Comparison of ENCODE assay signal across 15 mouse cellular contexts in the genomic region with DNA sequence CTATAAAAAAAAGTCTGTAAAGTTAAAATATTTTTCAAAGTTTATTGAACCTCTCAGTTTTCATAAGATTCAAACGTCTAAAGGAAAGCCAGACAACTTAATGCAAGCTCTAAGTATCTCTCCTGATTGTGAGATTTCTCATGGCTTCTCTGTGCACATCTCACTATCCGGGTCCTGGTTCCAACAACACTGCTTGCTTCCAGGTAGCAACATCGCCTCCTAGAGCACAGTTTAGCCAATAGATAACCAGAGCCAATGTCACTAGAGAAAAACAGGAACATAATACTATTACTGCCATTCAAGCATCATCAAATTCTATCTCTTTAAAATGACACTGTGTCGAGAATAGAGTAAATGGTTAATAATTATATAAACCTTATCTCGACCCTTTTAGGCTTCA.
A peak's percentile ranks its signal among the peaks of the same experiment; 100 is the strongest.
DNase-seq lines count a peak whose midpoint lies in the region; ATAC-seq and TF ChIP-seq lines count a peak whose summit lies in the region.
"Had no signal": no experiment of that assay in that cellular context is flagged by ENCODE, and none has a peak within 500 bp of the region (broad histone marks: within the 10 kb centered on the region; RNA-seq: fewer than 3 reads in every experiment).

No protein-coding gene starts in this region.

- TF ChIP-seq CTCF in forebrain, postnatal 0 days (IDR thresholded peaks at IDR 0.05; ENCODE audit: low read depth): peak; percentile 60
- peak; percentile 30; the same call in 1 of the 2 replicates for TF ChIP-seq CTCF in lung, adult 2 months (IDR thresholded peaks at IDR 0.05; ENCODE audit: insufficient read depth, low read length)
- TF ChIP-seq CTCF in Patski (IDR thresholded peaks at IDR 0.05): peak; percentile 18

- H3K4me1 ChIP-seq in forebrain, postnatal 0 days (ENCODE audit: insufficient read depth): no peaks in the 10 kb centered on the region
- H3K4me1 ChIP-seq in forebrain, embryonic 13.5 days: no peaks in the 10 kb centered on the region
- no peaks in the 10 kb centered on the region for H3K4me1 ChIP-seq in lung, adult 2 months (ENCODE audit: control insufficient read depth, insufficient read depth, low read length)
- H3K4me1 ChIP-seq: embryonic facial prominence, embryonic 13.5 days; kidney, embryonic 15.5 days; liver, embryonic 15.5 days had no signal

- WGBS in forebrain, postnatal 0 days: 43% methylated on average over 5 of the region's 5 CpGs
- 43% methylated on average over 5 of the region's 5 CpGs for WGBS in forebrain, embryonic 13.5 days
- 39% methylated on average over 5 of the region's 5 CpGs for WGBS in lung, adult 2 months

- no peaks in the 10 kb centered on the region for H3K9me3 ChIP-seq in forebrain, postnatal 0 days (ENCODE audit: low read length)
- H3K9me3 ChIP-seq in forebrain, embryonic 13.5 days (replicated peaks): no peaks in the 10 kb centered on the region
- H3K9me3 ChIP-seq: embryonic facial prominence, embryonic 13.5 days; kidney, embryonic 15.5 days; liver, embryonic 15.5 days had no signal

- no peak overlapping the region for H3K4me3 ChIP-seq in forebrain, postnatal 0 days (ENCODE audit: low read depth, low read length)
- no peak overlapping the region for H3K4me3 ChIP-seq in forebrain, embryonic 13.5 days
- no peak overlapping the region for H3K4me3 ChIP-seq in lung, adult 2 months (replicated peaks; ENCODE audit: extremely low read depth, low read depth, low read length)
- H3K4me3 ChIP-seq: embryonic facial prominence, embryonic 13.5 days; kidney, embryonic 15.5 days; liver, embryonic 15.5 days had no signal

- no peak for ATAC-seq in forebrain, postnatal 0 days
- no peak for ATAC-seq in forebrain, embryonic 13.5 days
- ATAC-seq in Patski: no peak
- 0 out of 2 replicates have a peak, but pooled peaks have one; percentile 44 for ATAC-seq in megakaryocyte progenitor cell, adult 5-6 weeks (replicated peaks; ENCODE audit: poor library complexity)

- DNase-seq in forebrain, postnatal 0 days: no peak
- no peak for DNase-seq in lung, adult 2 months
- DNase-seq in lung, postnatal 4 days: no peak
- DNase-seq in Patski (ENCODE audit: low read depth, low spot score): no peak
- DNase-seq in right cerebral cortex, postnatal 36 days (ENCODE audit: low spot score in 2 of 2): no peak
- no peak for DNase-seq in thymus, postnatal 10 days (ENCODE audit: low spot score in 2 of 2)
- DNase-seq: gastrocnemius, postnatal 14 days; heart, postnatal 36 days; spleen, adult 18-20 months; thymus, postnatal 14 days had no signal

- H3K4me2 ChIP-seq in forebrain, postnatal 0 days (ENCODE audit: low read depth): no peak overlapping the region
- no peak overlapping the region for H3K4me2 ChIP-seq in forebrain, embryonic 13.5 days
- H3K4me2 ChIP-seq: embryonic facial prominence, embryonic 13.5 days; kidney, embryonic 15.5 days; liver, embryonic 15.5 days had no signal

- in situ Hi-C loops in Patski (cut with MboI; ENCODE audit: low pct_unique_long_range_greater_than_20kb): no loop called here

- CTCF ChIA-PET in Patski (lab: Charles Lee): no interaction called here

- H3K36me3 ChIP-seq in forebrain, postnatal 0 days (ENCODE audit: insufficient read depth): no peaks in the 10 kb centered on the region
- no peaks in the 10 kb centered on the region for H3K36me3 ChIP-seq in forebrain, embryonic 13.5 days (ENCODE audit: poor library complexity, severe bottlenecking)
- H3K36me3 ChIP-seq: embryonic facial prominence, embryonic 13.5 days; kidney, embryonic 15.5 days; liver, embryonic 15.5 days had no signal

- no peak overlapping the region for H3K27ac ChIP-seq in forebrain, postnatal 0 days (ENCODE audit: low read depth, low read length)
- no peak overlapping the region for H3K27ac ChIP-seq in forebrain, embryonic 13.5 days
- H3K27ac ChIP-seq: embryonic facial prominence, embryonic 13.5 days; kidney, embryonic 15.5 days; liver, embryonic 15.5 days had no signal

- POLR2A ChIA-PET in Patski (lab: Charles Lee): no interaction called here

- no peak for TF ChIP-seq POLR2A in lung, adult 2 months (IDR thresholded peaks at IDR 0.05; ENCODE audit: borderline replicate concordance, extremely low read depth, low read depth, low read length)

- H3K27me3 ChIP-seq in forebrain, postnatal 0 days (ENCODE audit: insufficient read depth, low read length): no peaks in the 10 kb centered on the region
- no peaks in the 10 kb centered on the region for H3K27me3 ChIP-seq in forebrain, embryonic 13.5 days
- H3K27me3 ChIP-seq in Patski: peaks cover 56% of the 10 kb centered on the region
- H3K27me3 ChIP-seq: embryonic facial prominence, embryonic 13.5 days; kidney, embryonic 15.5 days; liver, embryonic 15.5 days had no signal

- H3K9ac ChIP-seq in forebrain, postnatal 0 days: no peak overlapping the region
- no peak overlapping the region for H3K9ac ChIP-seq in forebrain, embryonic 13.5 days
- H3K9ac ChIP-seq: embryonic facial prominence, embryonic 13.5 days; kidney, embryonic 15.5 days; liver, embryonic 15.5 days had no signal
